Mouse (Mus musculus): ENCODE results near the gene Agpat4.

- no peak for TF ChIP-seq CTCF (IDR thresholded peaks at IDR 0.05; ENCODE audit: borderline replicate concordance, insufficient read depth, low read depth, low read length)
- TF ChIP-seq POLR2A (IDR thresholded peaks at IDR 0.05; ENCODE audit: borderline replicate concordance, insufficient read depth, low read length) = no peak
Measured at GRCm38 (mm10) chr17:12207022-12207548, 88.6 kb downstream of the Agpat4 start.

All from cerebellum, adult 2 months (tissue).